Mouse (Mus musculus): ENCODE data around the gene Tent4b.
A peak's percentile ranks its signal among the peaks of the same experiment; 100 is the strongest.
"Not testable (repeated sequence)": the region's sequence is repeated elsewhere in the genome, so short reads cannot be mapped to it uniquely, and the experiment has no call there.

Tent4b gene

DNA sequence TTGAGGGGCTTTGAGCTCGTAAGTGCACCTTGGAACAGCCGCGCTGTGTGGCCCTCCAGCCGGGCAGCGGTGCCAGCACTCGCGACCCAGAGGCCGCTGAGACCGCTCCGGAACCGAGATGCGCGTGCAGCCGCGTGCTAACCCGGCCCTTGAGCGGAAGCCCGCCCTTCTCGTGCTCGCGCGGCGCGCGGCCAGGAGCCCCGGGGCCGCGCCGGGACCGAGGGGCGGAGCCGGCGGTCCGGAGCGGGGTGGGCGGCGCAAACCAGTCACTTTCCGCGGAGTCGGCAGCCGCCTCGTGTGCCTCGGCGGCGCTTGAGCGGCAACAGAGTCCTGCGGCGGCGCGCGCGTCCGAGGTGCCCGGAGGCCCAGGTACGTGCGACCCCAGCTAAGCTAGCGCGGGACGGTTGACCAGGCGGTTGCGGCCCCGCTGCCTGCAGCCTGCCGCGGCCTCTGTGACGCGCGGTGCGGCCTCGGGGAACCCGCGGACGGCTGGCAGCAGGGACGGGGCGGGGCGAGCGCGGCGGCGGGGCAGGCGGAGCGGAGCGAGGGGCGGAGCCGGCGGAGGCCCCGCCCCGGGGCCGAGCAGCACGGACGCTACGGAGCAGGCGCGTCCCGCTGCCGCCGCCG, at the start of gene Tent4b:
Gene Tent4b (plus strand): TSS at position 269 of the 627 bp plus-strand sequence.
- peak; percentile 96 for DNase-seq (ENCODE audit: low read depth, low spot score)

DNA sequence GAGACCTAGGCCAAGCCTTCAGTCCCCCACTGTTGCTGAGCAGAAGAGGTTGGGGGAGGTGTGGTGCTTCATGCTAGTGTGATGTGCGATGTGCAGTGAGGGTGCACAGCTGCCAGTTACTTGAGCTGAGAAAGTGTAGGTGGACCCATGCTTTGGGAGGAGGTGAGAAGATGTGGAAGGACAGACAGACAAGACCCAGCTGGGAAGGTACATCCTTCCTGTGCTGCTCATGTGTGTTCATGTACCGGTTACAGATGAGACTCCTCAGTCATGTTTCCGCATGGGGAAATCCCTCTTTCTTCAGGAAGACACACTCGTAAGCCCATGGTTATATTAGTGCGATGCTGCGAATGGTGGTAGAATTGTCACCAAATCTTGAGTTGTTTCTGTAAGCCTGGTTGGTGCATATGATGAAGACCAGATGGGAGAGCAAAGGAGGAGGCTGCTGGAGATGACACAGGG, 48.1 kb upstream of the Tent4b start:
- DNase-seq (ENCODE audit: low read depth, low spot score): peak; percentile 37

GRCm38 (mm10) chr8:88160237-88160995, 38.6 kb upstream of the Tent4b start:
- DNase-seq (ENCODE audit: low read depth, low spot score): no peak

GRCm38 (mm10) chr8:88161439-88161838, 37.6 kb upstream of the Tent4b start:
- peak; percentile 82 for DNase-seq (ENCODE audit: low read depth, low spot score)

DNA sequence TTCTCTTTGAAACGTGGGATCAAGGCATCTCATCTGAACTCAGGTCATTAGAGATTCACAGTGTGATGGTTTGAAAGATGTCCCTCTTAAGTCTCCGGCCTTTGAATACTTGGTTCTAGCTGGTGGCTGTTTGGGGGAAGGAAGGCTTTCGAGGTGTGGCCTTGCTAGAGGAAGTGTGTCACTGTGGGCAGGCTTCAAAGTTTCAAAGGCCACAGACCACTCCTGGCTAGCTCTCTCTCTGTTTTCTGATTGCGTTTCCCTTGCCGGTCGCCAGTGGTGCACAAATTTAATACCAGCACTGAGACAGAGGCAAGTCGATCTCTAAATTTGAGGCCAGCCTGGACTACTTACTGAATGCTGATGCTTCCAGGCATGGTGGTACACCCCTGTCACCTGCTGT, 23.7 kb upstream of the Tent4b start:
- DNase-seq (ENCODE audit: low read depth, low spot score): no peak

DNA sequence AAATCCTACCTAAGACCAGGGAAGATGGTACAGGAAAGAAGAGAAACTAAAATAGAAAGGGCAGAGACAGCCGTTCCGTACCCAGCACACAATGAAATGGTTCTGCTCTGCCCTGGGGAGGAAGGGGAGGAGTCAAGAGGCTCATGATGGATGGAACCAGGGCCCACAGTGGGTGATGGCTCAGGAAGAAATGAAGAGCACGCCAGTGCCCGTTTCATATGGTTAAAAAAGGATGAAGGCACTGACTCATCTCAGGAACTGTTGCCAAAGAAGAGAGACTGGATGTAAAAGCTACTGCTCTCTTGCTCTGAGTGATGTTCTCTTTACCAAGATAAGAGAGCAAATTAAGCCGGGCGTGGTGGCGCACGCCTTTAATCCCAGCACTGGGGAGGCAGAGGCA, 21.7 kb upstream of the Tent4b start:
- DNase-seq (ENCODE audit: low read depth, low spot score): no peak

- no peak for DNase-seq (ENCODE audit: low read depth, low spot score)
Measured at GRCm38 (mm10) chr8:88183121-88183520, 15.9 kb upstream of the Tent4b start.

GRCm38 (mm10) chr8:88184914-88185313, 14.1 kb upstream of the Tent4b start:
- no peak for DNase-seq (ENCODE audit: low read depth, low spot score)

- DNase-seq (ENCODE audit: low read depth, low spot score): no peak
Measured at GRCm38 (mm10) chr8:88185716-88186115, 13.3 kb upstream of the Tent4b start.

- no peak for DNase-seq (ENCODE audit: low read depth, low spot score)
Measured at GRCm38 (mm10) chr8:88197328-88197727, 1.7 kb upstream of the Tent4b start.

DNA sequence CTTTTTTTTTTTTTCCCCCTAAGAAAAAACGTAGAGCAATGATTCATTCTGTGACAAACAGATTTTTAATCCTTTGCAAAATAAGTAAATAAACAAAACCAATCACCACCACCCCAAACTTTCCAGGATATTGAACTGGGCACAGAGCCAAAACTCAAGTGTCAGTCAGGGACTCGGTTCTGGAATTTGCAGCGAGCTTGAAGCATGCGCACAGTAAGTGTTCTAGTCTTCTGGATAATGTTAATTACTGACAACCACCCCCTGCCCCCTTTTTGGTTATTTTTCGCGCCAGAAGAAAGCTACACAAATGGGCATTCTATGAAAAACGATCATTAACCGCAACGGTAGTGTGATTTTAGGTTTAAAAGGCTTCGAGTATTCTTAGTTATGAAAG, 465 bp upstream of the Tent4b start:
- DNase-seq (ENCODE audit: low read depth, low spot score): peak; percentile 53

DNA sequence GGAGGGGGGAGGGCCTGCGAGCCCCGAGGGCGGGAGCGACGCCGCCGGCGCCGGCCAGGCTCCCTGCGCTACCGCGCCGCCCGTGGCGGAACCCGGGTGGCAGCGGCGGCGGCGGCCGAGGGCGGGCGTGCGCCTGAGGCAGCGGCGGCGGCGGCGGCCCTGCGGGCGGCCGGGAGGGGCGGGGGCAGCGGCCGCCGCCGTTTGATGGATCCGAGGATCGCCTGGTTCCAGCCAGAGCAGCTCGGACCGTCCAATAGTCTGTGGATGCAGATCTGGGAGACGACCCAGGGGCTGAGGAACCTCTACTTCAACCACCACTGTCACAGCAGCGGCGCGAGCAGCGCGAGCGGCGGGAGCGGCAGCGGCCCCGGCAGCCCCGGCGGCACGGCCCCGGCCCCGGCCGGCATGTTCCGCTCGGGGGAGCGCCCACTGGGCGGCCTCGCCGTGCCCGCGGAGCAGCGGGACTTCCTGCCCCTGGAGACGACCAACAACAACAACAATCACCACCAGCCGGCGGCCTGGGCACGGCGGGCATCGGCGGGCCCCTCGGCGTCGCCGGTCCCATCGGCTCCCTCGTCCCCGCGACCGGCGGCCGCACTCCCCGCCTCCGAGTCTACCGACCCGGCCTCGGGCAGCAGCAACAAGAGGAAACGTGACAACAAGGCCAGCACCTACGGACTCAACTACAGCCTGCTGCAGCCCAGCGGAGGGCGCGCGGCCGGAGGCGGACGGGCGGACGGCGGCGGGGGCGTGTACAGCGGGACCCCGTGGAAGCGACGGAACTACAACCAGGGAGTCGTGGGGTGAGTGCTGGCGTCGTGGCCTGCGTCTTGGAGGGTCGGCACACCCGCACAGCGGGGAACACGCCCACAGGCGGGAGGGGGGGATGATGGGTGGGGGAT, 938 bp downstream of the Tent4b start:
- peak; percentile 54 for DNase-seq (ENCODE audit: low read depth, low spot score)

DNA sequence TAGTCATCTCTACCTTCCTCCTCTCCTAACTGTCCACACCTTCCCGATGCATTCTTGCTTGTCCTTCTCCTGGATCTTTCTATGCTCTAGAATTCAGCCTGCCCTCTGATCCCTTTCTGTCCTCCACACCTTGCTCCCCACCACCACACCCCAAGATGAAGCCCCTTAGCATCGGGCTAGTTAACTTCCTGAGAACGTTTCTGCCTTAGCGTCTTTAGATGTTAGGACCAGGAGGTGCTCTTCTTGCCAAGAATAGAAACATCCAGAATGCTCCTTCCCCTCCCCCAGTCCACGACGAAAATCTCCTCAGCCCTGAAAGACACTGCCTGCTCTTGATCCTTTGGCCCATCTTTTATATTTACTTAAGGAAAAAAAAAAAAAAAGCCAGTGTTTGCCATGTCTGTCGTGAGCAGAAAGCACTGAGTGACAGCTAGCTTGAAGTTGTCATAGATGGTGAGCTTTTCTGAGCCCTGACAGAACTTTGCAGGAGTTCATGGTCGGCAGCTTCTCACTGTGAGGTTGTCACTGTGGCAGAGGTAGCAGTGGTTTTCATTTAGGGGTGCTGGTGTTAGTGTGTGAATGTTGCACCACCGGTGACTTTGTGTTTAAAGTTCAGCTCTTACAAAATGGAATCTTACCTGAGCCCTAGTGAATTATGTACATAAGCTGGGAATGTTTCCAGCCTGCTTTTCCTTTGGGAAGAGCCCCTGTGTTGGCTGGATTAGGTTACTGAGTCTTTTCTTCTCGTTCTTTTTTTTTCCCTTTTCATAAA, 1.9 kb downstream of the Tent4b start:
- DNase-seq (ENCODE audit: low read depth, low spot score): peak; percentile 24

DNA sequence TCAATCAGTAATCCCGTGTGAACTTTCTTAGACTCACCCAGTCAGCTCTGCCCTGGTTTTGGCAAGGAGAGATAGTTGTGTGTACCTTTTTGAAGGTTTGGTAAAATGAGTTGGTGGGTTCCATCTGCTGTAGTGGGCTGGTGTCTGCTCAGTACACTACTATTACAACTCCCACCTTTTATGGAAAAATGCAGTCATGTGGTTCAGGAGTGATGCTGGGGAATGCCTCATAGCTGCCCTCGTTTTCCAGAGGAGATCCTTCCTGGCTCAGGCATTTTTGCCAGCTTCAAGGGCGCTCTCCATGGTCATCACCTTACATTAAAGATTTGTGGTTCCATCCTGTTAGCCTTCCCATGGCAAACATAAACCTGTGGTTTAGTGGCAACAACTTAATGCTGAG, 2.6 kb downstream of the Tent4b start:
- no peak for DNase-seq (ENCODE audit: low read depth, low spot score)

GRCm38 (mm10) chr8:88206016-88206415, 7.0 kb downstream of the Tent4b start:
- DNase-seq (ENCODE audit: low read depth, low spot score): no peak

DNA sequence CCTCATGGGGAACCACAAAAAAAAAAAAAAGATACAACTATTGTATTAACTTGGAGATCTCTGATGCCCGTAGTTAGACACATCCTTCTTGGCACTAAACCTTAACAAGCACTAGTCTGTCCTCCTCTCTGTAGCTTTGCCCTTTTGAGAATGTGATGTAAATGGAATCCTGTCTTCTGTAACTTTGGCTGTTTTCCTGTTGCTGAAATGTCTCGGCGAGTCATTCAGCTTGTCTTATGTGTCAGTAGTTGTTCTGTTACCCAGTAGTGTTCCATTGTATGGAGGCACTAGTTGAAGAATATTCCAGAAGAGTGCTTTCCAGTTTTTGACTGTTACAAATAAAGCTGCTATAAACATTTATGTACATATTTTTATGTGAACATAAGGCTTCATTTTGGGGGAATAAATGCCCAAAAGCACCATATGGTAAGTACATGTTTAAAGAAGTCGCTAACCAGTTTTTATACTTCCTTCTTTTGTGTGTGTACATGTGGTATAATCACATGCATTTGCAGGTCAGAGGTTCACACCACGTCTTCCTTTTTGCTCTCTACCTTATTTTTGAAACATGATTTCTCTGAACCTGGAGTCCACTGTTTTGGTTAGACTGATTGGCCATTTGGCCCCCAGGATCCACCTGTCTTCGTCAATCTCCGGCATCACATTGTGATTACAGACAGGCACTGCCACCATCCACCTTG, 8.3 kb downstream of the Tent4b start:
- no peak for DNase-seq (ENCODE audit: low read depth, low spot score)

- DNase-seq (ENCODE audit: low read depth, low spot score): not testable (repeated sequence)
Measured at GRCm38 (mm10) chr8:88209930-88210827, 11.2 kb downstream of the Tent4b start.

- no peak for DNase-seq (ENCODE audit: low read depth, low spot score)
Measured at GRCm38 (mm10) chr8:88221353-88221752, 22.3 kb downstream of the Tent4b start.

DNA sequence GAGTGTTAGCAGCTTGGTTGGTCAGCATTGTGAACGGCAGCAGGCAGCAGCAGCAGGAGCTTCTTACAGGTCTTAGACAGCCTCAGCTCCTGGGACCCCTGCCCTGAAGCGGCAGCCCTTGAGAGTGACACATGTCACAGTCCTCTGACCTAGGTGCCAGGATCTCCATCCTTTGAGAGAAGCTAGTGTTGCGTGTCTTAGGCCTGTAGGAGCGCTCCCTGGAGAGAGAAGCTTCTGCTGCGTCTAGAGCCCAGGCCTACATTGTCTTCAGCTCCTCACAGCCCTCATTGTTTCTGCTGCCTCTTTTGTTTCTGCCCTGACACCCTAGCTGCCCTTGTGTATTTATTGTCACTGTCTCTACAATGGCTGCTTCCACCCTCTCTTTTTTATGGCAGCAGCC, 26.3 kb downstream of the Tent4b start:
- DNase-seq (ENCODE audit: low read depth, low spot score): no peak

DNA sequence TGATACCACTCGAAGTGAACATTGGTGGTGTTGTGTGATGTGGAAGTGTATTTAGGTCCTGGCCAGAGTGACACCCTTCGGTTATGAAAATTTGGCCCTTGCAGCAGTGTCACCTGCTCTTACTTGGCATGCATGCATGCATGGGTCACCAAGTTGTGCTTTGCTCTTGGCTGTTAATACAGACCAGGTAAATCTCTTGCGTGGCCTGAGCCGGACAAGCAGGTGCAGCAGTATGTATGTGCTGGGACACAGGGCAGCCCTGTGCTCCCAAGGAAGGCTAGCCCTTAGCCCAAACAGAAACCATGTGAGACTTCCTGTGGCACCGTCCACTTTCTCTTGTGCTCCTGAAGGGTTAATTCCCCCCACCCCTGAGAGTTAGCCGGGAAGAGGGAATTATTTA, 28.8 kb downstream of the Tent4b start:
- no peak for DNase-seq (ENCODE audit: low read depth, low spot score)
